Mouse (Mus musculus) embryonic fibroblast, embryonic 13.5 days (primary cell): ENCODE results near the gene Coq10a.

Source experiments
- CTCF ChIP-seq: IDR thresholded peaks from 2 replicates; pipeline ENCODE4 v1.5.1; 2011; ENCODE audit warnings: mild to moderate bottlenecking, control low read depth, low read length, moderate library complexity, borderline replicate concordance; ENCODE audit not compliant: insufficient read depth
- POLR2A ChIP-seq: IDR thresholded peaks from 2 replicates; pipeline ENCODE4 v1.6.1; 2011; ENCODE audit warnings: low read depth, mild to moderate bottlenecking, control low read depth, low read length, moderate library complexity

DNA sequence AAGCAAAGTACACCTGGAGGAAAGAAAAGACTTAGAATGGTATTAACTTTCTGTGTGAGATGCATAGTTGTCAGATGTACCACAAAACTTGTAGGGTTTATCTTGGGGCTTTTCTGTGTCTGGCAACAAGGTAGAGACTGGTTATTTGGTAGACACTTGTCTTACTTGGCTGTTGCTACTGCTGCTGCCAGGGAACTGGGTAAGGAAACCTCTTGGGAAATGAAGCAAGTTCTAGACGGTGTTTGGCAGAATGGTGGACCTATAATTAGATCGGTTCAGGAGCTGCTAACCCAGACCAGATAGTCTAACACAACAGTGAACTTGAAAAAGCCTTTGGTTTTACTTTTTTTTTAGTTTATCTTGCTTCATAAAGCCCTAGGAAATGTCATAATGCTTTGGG, 29.8 kb downstream of the Coq10a start:
- TF ChIP-seq CTCF: no peak
- no peak for TF ChIP-seq POLR2A
